Mouse (Mus musculus) G1E (cell line): ENCODE results near the gene Dgcr8.

Source experiments
- CTCF ChIP-seq: IDR thresholded peaks from 2 replicates; pipeline ENCODE4 v1.5.1; 2012; ENCODE audit warnings: low read depth, low read length, inconsistent platforms, mixed read lengths
- GATA1 ChIP-seq: IDR thresholded peaks from 2 replicates; pipeline ENCODE4 v1.6.1; 2012; ENCODE audit warnings: borderline replicate concordance, low read length, inconsistent platforms, mixed read lengths

DNA sequence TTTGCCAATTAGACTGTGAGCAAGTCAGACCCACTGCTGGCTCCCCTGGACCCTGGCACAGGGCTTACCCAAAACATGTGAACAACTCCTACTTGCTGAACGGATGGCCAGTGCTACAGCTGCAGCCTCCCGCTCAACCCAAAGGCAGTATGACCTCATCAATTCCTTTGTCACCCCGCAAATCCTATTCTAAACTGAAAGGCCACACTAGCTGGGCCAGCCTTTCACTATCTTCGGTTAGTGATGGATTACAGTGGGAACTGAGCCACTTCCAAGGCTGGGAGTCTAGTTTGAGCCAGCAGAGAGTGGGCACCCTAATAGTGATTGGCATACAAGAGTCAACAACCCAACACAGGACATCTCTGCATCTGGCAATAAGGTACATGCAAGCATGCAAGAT lies 880 bp downstream of the Dgcr8 start:
- TF ChIP-seq CTCF (no peak), GATA1 (no peak)
